Mouse (Mus musculus) limb, embryonic 14.5 days (tissue): Measurements from ENCODE around the gene Zfp990. TPM values are rescaled to one million over a fixed set of nuclear protein-coding genes. Genes with fewer than 3 reads are reported as not detected.
A peak's percentile ranks its signal among the peaks of the same experiment; 100 is the strongest.
"Not testable (repeated sequence)": the region's sequence is repeated elsewhere in the genome, so short reads cannot be mapped to it uniquely, and the experiment has no call there.

Source experiments
- ATAC-seq: fragments of 200-750 bp; cut with Nextera tagmentation; 2 replicates; pipeline ENCODE4 v1.8.0; 2017; ENCODE audit warnings: low read depth, moderate number of reproducible peaks, moderate TSS enrichment; ENCODE audit not compliant: low FRiP score
- DNase-seq: peaks from one replicate; pipeline ENCODE4 v3.0.0-alpha.2; 2015; ENCODE audit warnings: low spot score
- H3K27ac ChIP-seq: fragments of 300-500 bp; sonication (generic); replicated peaks from 2 replicates; pipeline ENCODE4 v1.5.1; 2014; ENCODE audit warnings: low read depth, mild to moderate bottlenecking, low read length, moderate library complexity, mixed read lengths
- H3K27me3 ChIP-seq: fragments of 300-500 bp; sonication (generic); 2 replicates; pipeline ENCODE4 v1.6.1; 2014; ENCODE audit warnings: low read length, mixed read lengths; ENCODE audit not compliant: control insufficient read depth, insufficient read depth
- H3K36me3 ChIP-seq: fragments of 300-500 bp; sonication (generic); 2 replicates; pipeline ENCODE4 v1.6.1; 2014; ENCODE audit warnings: mild to moderate bottlenecking, low read length, moderate library complexity, mixed read lengths; ENCODE audit not compliant: control insufficient read depth, insufficient read depth
- H3K4me1 ChIP-seq: fragments of 300-500 bp; sonication (generic); 2 replicates; pipeline ENCODE4 v1.6.1; 2014; ENCODE audit warnings: antibody characterized with exemption, low read length, mixed read lengths; ENCODE audit not compliant: control insufficient read depth, insufficient read depth
- H3K4me2 ChIP-seq: fragments of 300-500 bp; sonication (generic); replicated peaks from 2 replicates; pipeline ENCODE4 v1.6.1; 2014; ENCODE audit warnings: low read depth, mild to moderate bottlenecking, low read length, moderate library complexity; ENCODE audit not compliant: severe bottlenecking
- H3K4me3 ChIP-seq: fragments of 300-500 bp; sonication (generic); replicated peaks from 2 replicates; pipeline ENCODE4 v1.5.1; 2014; ENCODE audit warnings: low read length
- H3K9ac ChIP-seq: fragments of 300-500 bp; sonication (generic); 2 replicates; pipeline ENCODE4 v1.6.1; 2014; ENCODE audit warnings: mild to moderate bottlenecking, low read depth, low read length, moderate library complexity; ENCODE audit not compliant: severe bottlenecking
- H3K9me3 ChIP-seq: fragments of 300-500 bp; sonication (generic); 2 replicates; pipeline ENCODE4 v1.6.1; 2016; ENCODE audit warnings: low read length; ENCODE audit not compliant: control insufficient read depth
- POLR2A ChIP-seq: fragments of 200-500 bp; IDR thresholded peaks from 2 replicates; pipeline ENCODE4 v1.8.0; 2012; ENCODE audit warnings: inconsistent platforms, mild to moderate bottlenecking, moderate library complexity, borderline replicate concordance; ENCODE audit not compliant: insufficient read depth, insufficient read length; ENCODE audit errors: extremely low read depth
- WGBS: fragments of 180-500 bp; shearing (Covaris S2); extraction: QIAGEN DNeasy Blood & Tissue Kit; methylation state at CpG from one replicate; pipeline ENCODE4 v1.1.7; 2014; 5-methylcytosine and 5-hydroxymethylcytosine counted together
- polyA plus RNA-seq, 2 experiments: library from polyadenylated mRNA; depleted of rRNA in 1 of 2; stranded (reverse) in 1 of 2; unstranded in 1 of 2; fragments of >200 nt; fragmentation: Nextera tagmentation in 1 of 2; extraction: Ambion mirVana in 1 of 2; gene quantifications; 2 replicates each; pipeline versions ENCODE4 v1.2.1 to v1.2.3; 2012 to 2014

The Zfp990 gene
- not detected in 2 replicates for polyA plus RNA-seq (2012; rRNA removed)
- not detected in 2 replicates for polyA plus RNA-seq (2014; fragmentation: Nextera tagmentation; extraction: Ambion mirVana)

- 89% methylated on average over 2 of the region's 4 CpGs for WGBS
- H3K27ac ChIP-seq, H3K36me3 ChIP-seq, DNase-seq, ATAC-seq, H3K4me1 ChIP-seq, H3K9ac ChIP-seq, H3K27me3 ChIP-seq, H3K4me3 ChIP-seq, H3K4me2 ChIP-seq, H3K9me3 ChIP-seq: not testable (repeated sequence)
Observed at GRCm38 (mm10) chr4:145510459-145510858, at the start of gene Zfp990. TSS of gene Zfp990 (plus strand) at chr4:145510759.

GRCm38 (mm10) chr4:145463553-145464253, 46.9 kb upstream of the Zfp990 start:
- peak overlapping the region; percentile 34 for H3K4me3 ChIP-seq
- ATAC-seq, H3K4me1 ChIP-seq, H3K9me3 ChIP-seq, H3K36me3 ChIP-seq, H3K27me3 ChIP-seq, H3K27ac ChIP-seq: not testable (repeated sequence)
- H3K9ac ChIP-seq: peak overlapping the region; percentile 36
- H3K4me2 ChIP-seq: peak overlapping the region; percentile 47
- 23% methylated on average over 67 of the region's 68 CpGs for WGBS
- peak; percentile 30 for DNase-seq

- ATAC-seq (no peak), DNase-seq (no peak)
- H3K27ac ChIP-seq: no peak overlapping the region
- no peak overlapping the region for H3K9ac ChIP-seq
- 0 out of 2 replicates have a peak, but pooled peaks cover 4% of the 10 kb centered on the region for H3K9me3 ChIP-seq
- no peaks in the 10 kb centered on the region for H3K36me3 ChIP-seq
- 88% methylated on average over 3 of the region's 3 CpGs for WGBS
- no peak overlapping the region for H3K4me2 ChIP-seq
- H3K4me3 ChIP-seq: no peak overlapping the region
- no peak for TF ChIP-seq POLR2A
- no peaks in the 10 kb centered on the region for H3K4me1 ChIP-seq
- no peaks in the 10 kb centered on the region for H3K27me3 ChIP-seq
Observed at GRCm38 (mm10) chr4:145478128-145478527, 32.4 kb upstream of the Zfp990 start.

GRCm38 (mm10) chr4:145480699-145481098, 29.9 kb upstream of the Zfp990 start:
- not testable (repeated sequence) for H3K27ac ChIP-seq, H3K27me3 ChIP-seq, H3K4me2 ChIP-seq, DNase-seq, H3K4me3 ChIP-seq, ATAC-seq, H3K4me1 ChIP-seq, H3K9ac ChIP-seq, H3K36me3 ChIP-seq, H3K9me3 ChIP-seq
- WGBS: 88% methylated on average over 8 of the region's 8 CpGs

GRCm38 (mm10) chr4:145489396-145489795, 21.2 kb upstream of the Zfp990 start:
- Histone ChIP-seq H3K9ac (no peak overlapping the region), H3K36me3 (no peaks in the 10 kb centered on the region), H3K4me3 (no peak overlapping the region), H3K4me2 (no peak overlapping the region), H3K27ac (no peak overlapping the region), H3K4me1 (no peaks in the 10 kb centered on the region), H3K9me3 (no peaks in the 10 kb centered on the region), H3K27me3 (no peaks in the 10 kb centered on the region)
- ATAC-seq (no peak), DNase-seq (no peak)
- TF ChIP-seq POLR2A: no peak

- H3K27ac ChIP-seq: no peak overlapping the region
- WGBS: 85% methylated on average over 11 of the region's 11 CpGs
- ATAC-seq (no peak), DNase-seq (no peak)
- no peak for TF ChIP-seq POLR2A
- no peak overlapping the region for H3K4me3 ChIP-seq
- no peak overlapping the region for H3K4me2 ChIP-seq
- H3K4me1 ChIP-seq: no peaks in the 10 kb centered on the region
- no peaks in the 10 kb centered on the region for H3K9me3 ChIP-seq
- no peaks in the 10 kb centered on the region for H3K36me3 ChIP-seq
- no peaks in the 10 kb centered on the region for H3K27me3 ChIP-seq
- no peak overlapping the region for H3K9ac ChIP-seq
Observed at GRCm38 (mm10) chr4:145492132-145492531, 18.4 kb upstream of the Zfp990 start.

GRCm38 (mm10) chr4:145493316-145493715, 17.2 kb upstream of the Zfp990 start:
- H3K4me2 ChIP-seq, DNase-seq, H3K9me3 ChIP-seq, H3K4me3 ChIP-seq, H3K27me3 ChIP-seq, H3K9ac ChIP-seq, H3K27ac ChIP-seq, H3K36me3 ChIP-seq, H3K4me1 ChIP-seq, ATAC-seq: not testable (repeated sequence)
- WGBS: 74% methylated on average over 2 of the region's 2 CpGs

- H3K27ac ChIP-seq, H3K9me3 ChIP-seq, H3K4me1 ChIP-seq, H3K9ac ChIP-seq, DNase-seq, H3K4me2 ChIP-seq, H3K36me3 ChIP-seq, H3K27me3 ChIP-seq, H3K4me3 ChIP-seq, ATAC-seq: not testable (repeated sequence)
- WGBS: 75% methylated on average over 1 of the region's 2 CpGs
Observed at GRCm38 (mm10) chr4:145514637-145515036, 4.1 kb downstream of the Zfp990 start.
